Mouse (Mus musculus): ENCODE data around the gene Gm4450. TPM values are rescaled to one million over a fixed set of nuclear protein-coding genes. Genes with fewer than 3 reads are reported as not detected.
A peak's percentile ranks its signal among the peaks of the same experiment; 100 is the strongest.
"Not testable (repeated sequence)": the region's sequence is repeated elsewhere in the genome, so short reads cannot be mapped to it uniquely, and the experiment has no call there.

The Gm4450 gene
- total RNA-seq (2021) = not detected

DNA sequence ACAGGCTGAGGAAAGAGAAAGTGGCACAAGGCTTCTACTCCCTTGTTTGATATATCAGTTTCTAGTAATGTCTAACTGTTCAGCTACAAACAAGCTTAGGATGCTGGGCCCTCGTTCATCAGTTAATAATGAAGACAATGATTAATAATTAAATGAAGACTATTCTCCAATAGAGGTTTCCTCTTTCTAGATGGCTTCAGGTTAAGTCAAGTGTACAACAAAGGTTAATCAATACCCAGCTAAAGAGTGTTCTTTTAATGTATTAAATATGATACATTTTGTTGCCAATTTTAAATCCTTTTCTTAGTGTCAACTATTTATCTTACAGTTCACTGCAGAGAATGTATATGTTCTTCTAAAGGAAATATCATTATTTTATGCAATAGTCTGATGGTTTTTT, at the start of gene Gm4450:
Gm4450 (minus strand) TSS at position 101 of the 400 bp plus-strand sequence.
- DNase-seq; intact Hi-C loops (cut with DNase I): not testable (repeated sequence)

GRCm38 (mm10) chr3:98497401-98497800, 40.5 kb upstream of the Gm4450 start:
- intact Hi-C loops (cut with DNase I); DNase-seq: not testable (repeated sequence)

DNA sequence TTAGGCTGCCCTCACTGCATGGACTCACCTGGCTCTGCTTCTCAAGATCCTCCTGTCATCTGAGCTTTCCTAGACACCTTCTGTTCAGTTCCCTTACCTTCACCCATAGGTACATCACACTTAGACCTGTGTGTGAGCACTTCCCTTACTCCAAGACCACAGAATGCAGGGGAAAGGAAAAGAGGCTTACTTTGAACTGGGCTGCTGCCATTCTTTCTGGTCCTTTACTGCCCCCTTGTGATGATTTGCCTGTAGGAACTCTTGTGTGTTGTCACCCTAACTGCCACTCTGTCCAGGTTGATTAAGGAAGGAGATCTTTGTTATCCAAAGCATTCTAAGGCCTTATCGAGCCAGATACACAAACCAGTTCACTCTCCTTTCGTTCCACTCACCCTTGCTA, 39.8 kb upstream of the Gm4450 start:
- intact Hi-C loops (cut with DNase I); DNase-seq: not testable (repeated sequence)

- intact Hi-C loops (cut with DNase I); DNase-seq: not testable (repeated sequence)
Observed at GRCm38 (mm10) chr3:98495055-98495454, 38.1 kb upstream of the Gm4450 start.

GRCm38 (mm10) chr3:98494184-98494583, 37.3 kb upstream of the Gm4450 start:
- DNase-seq; intact Hi-C loops (cut with DNase I): not testable (repeated sequence)

DNA sequence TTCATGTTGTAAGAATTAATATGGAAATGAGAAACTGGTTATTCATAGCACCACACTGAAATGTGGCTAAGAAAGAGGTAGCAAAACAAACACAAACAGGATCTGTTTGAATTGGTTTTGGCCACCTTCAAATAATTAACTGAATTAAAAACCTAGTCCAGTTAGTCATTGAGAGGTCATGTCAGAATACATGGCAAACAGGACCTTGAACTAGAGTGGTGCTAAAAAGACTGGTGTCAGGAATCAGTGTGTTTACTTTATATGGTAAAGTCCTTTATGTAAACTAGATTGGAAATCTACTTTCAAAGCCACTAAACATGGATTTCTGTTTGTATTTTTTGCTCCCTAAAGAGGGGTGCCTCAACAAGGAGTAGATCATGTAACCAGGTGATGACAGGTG, 14.6 kb upstream of the Gm4450 start:
- intact Hi-C loops (cut with DNase I) = not testable (repeated sequence)

GRCm38 (mm10) chr3:98471057-98471456, 14.1 kb upstream of the Gm4450 start:
- intact Hi-C loops (cut with DNase I); DNase-seq: not testable (repeated sequence)

More for the DNA sequence above, 14.6 kb upstream of the Gm4450 start:
- not testable (repeated sequence) for DNase-seq

GRCm38 (mm10) chr3:98469323-98469722, 12.4 kb upstream of the Gm4450 start:
- intact Hi-C loops (cut with DNase I); DNase-seq: not testable (repeated sequence)

DNA sequence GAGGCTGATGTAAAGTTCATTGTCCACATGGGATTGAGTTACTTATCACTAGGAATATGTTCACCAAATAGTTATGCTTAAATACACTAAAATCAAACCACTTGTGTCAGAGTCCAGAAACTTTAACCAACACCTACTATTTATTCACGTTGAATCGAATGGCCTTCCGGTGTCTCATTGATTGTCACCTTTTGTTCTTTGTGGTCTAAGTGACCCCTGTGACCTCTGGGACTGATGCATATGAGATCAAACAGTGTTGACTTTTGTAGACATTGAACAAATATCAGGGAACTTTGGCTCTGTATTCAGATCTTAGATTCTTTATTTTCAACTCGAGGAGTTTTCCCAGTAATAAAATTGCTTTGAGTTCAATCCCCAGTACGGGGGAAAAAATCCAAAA, 3.1 kb downstream of the Gm4450 start:
- intact Hi-C loops (cut with DNase I); DNase-seq: not testable (repeated sequence)

DNA sequence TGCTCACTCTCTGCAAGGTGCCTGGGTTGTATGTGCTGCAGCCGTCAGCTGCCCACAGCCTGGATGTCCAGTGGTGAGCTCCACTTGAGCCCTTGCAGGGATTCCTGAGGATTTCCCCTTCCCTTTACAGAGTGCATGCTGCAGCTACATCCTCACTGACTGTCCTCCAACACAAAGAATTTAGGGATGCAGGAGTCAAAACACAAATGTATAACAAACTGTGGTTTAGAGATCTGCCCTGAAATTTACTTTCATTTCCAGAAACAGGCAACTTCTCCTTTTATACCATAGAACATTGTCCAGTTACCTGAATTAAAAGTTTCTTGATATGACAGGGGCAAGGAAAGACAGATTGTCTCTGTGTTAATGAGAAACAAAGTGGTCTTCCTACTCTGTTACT, 13.0 kb downstream of the Gm4450 start:
- intact Hi-C loops (cut with DNase I) = loop anchor here (2.0 to 5.0 kb wide), 4 partner anchors 61 to 217 kb away; partner anchors contain the start of gene Zfp697

DNA sequence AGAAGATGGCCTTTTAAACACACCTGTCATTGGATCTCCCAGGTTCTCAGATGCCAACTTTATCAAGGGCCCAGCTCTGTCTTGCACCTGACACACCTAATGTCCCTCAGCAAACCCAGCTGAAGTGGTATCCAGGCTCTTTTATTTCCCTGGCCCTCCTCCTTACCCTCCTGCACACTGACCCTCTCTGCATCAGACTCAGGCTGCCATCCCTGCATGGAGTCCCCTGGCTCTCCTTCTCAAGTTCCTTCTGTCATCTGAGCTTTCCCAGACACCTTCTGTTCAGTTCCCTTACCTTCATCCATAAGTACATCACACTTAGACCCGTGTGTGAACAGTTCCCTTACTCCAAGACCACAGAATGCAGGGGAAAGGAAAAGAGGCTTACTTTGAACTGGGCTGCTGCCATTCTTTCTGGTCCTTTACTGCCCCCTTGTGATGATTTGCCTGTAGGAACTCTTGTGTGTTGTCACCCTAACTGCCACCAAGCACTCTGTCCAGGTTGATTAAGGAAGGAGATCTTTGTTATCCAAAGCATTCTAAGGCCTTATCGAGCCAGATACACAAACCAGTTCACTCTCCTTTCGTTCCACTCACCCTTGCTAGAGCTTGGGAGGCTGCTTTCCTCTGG, 13.7 kb downstream of the Gm4450 start:
- intact Hi-C loops (cut with DNase I) = loop anchor here (2.0 to 5.0 kb wide), 4 partner anchors 60 to 216 kb away; partner anchors contain the start of gene Zfp697
- DNase-seq = not testable (repeated sequence)

More for the DNA sequence above, 13.0 kb downstream of the Gm4450 start:
- not testable (repeated sequence) for DNase-seq

DNA sequence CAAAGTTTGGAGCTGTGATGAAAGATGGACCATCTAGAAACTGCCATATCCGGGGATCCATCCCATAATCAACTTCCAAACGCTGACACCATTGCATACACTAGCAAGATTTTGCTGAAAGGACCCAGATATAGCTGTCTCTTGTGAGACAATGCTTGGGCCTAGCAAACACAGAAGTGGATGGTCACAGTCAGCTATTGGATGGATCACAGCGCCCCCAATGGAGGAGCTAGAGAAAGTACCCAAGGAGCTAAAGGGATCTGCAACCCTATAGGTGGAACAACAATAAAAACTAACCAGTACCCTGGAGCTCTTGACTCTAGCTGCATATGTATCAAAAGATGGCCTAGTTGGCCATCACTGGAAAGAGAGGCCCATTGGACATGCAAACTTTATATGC, 14.7 kb downstream of the Gm4450 start:
- intact Hi-C loops (cut with DNase I) = loop anchor here (2.0 to 5.0 kb wide), 4 partner anchors 59 to 215 kb away; partner anchors contain the start of gene Zfp697

GRCm38 (mm10) chr3:98435030-98435429, 21.9 kb downstream of the Gm4450 start:
- intact Hi-C loops (cut with DNase I) = no loop called here
- no peak for DNase-seq

More for the DNA sequence above, 14.7 kb downstream of the Gm4450 start:
- DNase-seq = not testable (repeated sequence)

DNA sequence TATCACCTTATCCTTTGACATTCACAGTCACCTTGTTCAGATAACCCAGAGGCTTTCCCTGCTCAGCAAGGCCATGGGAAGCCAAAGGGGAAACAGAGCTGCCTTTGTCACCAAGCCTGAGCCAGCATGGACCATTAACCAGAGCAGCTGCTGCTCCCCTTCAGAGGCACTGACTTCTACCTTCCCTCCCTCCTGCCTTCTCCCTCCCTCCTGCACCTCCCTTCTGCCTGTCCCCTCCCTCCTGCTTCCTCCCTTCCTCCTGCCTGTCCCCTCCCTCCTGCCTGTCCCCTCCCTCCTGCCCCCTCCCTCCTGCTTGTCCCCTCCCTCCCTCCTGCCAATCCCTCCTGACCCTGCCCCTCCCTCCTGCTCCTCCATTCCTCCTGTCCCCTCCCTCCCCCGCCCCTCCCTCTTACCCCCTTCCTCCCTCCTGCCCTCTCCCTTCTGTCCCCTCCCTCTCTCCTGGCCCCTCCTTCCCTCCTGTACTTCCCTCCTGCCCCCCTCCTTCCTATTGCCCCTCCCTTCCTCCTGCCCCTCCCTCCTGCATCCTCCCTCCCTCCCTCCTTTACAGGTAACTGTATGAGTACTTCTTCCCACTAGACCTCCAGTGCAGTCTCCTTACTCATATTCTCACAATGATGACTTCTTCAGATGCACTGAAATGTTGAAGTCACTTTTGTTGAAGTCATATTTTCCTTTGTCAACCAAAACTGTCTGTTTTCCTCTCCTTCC, 22.7 kb downstream of the Gm4450 start:
- intact Hi-C loops (cut with DNase I) = no loop called here
- DNase-seq = no peak

DNA sequence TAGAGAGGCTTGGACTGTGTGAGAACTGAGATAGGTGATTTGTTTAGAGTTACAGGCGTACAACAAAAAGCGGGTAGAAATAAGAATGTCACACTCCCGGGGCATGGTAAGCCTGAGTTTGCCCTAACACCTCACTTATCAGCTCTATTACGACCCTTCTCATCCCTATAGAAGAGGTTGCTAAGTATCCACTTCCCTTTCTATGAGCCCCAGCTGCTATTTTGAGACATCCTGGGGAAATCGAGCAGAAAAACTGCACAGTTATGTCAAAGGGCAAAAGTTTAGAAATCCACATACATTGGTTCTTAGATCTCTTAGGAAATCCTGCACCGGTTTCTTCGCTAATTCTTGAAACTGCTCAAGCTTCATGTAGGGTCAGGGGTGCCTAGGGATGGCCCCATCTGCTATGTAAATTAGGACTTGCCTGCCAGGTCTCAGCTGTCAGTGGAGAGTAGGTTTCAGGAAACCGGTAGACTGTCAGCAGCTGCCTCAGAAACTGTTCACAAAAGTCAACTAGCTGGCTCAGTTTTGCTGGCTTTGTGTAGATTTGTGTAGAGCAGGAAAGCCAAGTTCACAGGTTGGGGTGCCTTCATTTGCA, 27.9 kb downstream of the Gm4450 start:
- DNase-seq = no peak
- intact Hi-C loops (cut with DNase I) = loop anchor here (5.0 kb wide), 1 partner anchor 67 kb away; no protein-coding TSS in a partner anchor

DNA sequence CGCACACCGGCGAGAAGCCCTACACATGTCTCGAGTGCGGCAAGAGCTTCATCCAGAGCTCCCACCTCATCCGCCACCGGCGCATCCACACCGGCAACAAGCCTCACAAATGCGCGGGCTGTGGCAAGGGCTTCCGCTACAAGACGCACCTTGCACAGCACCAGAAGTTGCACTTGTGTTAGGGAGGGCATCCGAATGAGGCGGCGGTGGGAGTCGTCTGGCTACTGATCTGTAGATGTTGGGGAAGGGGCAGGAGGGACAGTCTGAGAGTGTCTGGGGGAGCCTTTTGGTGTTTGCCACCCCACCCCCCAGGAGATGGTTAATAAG, 28.5 kb downstream of the Gm4450 start:
- DNase-seq = no peak
- intact Hi-C loops (cut with DNase I) = loop anchor here (5.0 kb wide), 1 partner anchor 66 kb away; no protein-coding TSS in a partner anchor

- intact Hi-C loops (cut with DNase I) = loop anchor here (2.0 to 5.0 kb wide), 2 partner anchors 45 to 66 kb away; partner anchors contain the start of gene Zfp697
- peak; percentile 78 to 79 for DNase-seq
Observed at GRCm38 (mm10) chr3:98427600-98428448, 29.1 kb downstream of the Gm4450 start.

DNA sequence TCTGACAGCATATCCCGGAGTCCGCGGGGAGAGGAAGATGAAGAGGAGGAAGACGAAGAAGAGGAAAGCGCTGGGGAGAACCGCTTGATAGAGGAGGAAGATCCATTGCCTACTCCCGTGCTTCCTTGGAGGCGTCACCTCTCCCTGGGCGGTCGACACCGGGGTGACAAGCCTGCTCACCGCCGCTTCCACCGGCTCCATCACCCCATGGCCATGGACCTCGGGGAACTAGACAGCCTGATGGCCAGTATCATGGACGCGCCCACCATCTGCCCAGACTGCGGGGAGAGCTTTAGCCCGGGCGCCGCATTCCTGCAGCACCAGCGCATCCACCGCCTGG, 29.7 kb downstream of the Gm4450 start:
- intact Hi-C loops (cut with DNase I) = loop anchor here (2.0 to 5.0 kb wide), 2 partner anchors 44 to 65 kb away; partner anchors contain the start of gene Zfp697

GRCm38 (mm10) chr3:98426749-98427148, 30.2 kb downstream of the Gm4450 start:
- intact Hi-C loops (cut with DNase I) = loop anchor here (2.0 to 5.0 kb wide), 2 partner anchors 44 to 64 kb away; partner anchors contain the start of gene Zfp697
- DNase-seq = no peak

More for the DNA sequence above, 29.7 kb downstream of the Gm4450 start:
- no peak for DNase-seq

GRCm38 (mm10) chr3:98422926-98423325, 34.0 kb downstream of the Gm4450 start:
- intact Hi-C loops (cut with DNase I) = no loop called here
- no peak for DNase-seq

All from heart, postnatal 10 days (tissue).